Mouse (Mus musculus): ENCODE data around the gene Map3k6.

The Map3k6 gene

DNA sequence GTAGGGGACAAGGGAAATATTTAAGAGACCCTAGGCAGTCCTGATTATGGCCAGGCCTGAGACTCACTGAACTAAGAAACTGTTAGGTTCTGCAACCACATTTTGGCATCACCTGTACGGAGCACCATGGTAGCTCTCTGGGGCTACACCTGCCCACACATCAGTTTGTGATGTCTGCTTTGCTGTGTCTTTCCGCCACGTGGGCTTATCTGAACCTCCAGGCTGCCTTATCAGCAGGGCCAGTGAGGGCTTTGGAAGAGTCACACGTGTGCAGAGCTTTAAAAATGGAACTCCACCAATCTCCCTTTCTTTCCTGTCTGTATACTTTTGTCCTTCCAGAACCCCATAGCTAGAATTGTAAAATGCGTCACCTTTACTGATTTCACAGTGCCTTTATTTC is 45.3 kb downstream of the Map3k6 start:
- DNase-seq (ENCODE audit: low spot score) = no peak

DNA sequence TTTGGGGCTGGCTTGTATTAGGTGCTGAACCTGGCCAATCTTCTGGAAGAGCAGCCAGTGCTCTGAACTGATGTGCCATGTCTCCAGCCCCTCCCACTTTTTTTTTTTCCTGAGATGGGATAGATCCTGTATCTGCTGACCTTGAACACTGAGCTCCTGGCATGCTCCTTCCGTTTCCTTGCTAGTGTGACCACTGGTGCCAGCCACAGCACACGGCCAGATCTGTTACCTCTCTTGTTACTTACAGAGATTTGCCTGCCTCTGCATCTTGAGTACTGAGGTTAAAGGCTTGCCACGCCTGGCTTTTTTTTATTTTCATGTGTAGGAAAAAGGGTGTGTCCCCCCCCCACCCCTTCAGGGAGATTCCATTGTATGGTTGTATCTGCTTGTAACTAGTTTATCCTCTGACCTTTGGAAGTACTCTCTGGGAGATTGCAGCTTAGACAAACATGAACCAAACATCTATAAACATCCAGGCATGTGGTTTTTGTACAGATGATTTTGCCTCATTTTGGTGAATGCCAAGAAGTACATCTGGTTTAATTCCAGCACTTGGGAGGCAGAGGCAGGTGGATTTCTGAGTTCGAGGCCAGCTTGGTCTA is 46.0 kb downstream of the Map3k6 start:
- no peak for DNase-seq (ENCODE audit: low spot score)

- no peak for DNase-seq (ENCODE audit: low spot score)
Observed at GRCm38 (mm10) chr4:133291255-133291654, 50.6 kb downstream of the Map3k6 start.

DNA sequence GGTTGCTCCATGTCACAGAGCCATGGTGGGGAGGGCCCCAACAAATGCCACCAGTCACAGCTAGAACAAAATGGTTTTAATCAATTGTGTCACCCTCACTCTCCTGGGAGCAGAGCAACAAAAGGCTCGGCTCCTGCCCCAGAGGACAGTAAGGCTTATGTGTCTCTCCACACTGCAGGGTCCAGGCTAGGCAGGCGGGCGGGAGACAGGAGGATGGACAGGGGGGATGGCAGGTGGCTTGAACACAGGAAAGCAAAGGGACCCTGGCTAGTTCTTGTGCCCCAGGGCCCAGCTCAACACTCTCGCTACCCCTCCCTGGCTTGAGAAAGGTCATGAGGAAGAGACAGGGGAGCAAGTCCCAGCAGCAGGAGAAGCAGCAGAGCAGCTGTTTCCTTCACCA is 51.8 kb downstream of the Map3k6 start:
- no peak for DNase-seq (ENCODE audit: low spot score)

- DNase-seq (ENCODE audit: low spot score) = no peak
Observed at GRCm38 (mm10) chr4:133292901-133293843, 52.6 kb downstream of the Map3k6 start.

DNA sequence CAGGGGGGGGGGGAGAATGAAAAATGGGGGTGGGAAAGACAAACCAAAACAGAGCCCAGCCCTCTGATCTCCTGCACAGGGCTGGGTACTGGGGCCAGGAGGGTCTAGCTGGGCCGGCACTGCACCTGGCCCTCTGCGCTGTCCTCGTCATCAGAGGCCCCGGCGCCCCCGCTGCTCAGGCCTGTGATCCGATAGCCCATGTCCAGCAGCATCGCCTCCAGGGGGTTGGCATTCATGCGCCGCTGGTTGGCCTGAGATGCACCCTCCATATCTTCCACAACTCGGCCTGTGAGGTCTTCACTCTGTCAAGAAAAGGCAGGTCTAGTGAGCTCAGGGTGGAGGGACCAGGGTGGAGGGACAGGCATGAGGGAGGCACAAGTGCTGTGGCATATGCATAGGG is 53.5 kb downstream of the Map3k6 start:
- DNase-seq (ENCODE audit: low spot score) = no peak

DNA sequence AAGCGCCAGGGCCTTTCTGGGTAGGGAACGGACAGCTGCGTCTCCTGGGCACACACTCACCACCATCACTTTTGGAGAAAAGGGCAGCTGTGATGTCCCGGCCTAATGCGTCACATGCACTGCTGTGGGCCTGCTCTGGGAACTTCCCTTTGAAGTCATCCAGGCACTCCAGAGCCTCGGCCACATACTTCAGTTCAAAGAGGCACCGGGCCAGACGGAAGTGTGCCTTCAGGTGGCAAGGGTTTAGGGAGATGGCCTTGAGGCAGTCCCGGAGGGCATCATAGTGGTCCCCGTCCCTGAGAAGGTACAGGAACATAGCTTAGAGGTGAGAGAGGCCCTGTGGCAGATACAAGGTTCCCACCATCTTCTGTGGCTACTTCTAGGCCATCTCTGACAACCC is 56.7 kb downstream of the Map3k6 start:
- DNase-seq (ENCODE audit: low spot score) = no peak

GRCm38 (mm10) chr4:133297801-133298238 is 57.2 kb downstream of the Map3k6 start:
- peak; percentile 79 for DNase-seq (ENCODE audit: low spot score)

- no peak for DNase-seq (ENCODE audit: low spot score)
Observed at GRCm38 (mm10) chr4:133298516-133299365, 58.1 kb downstream of the Map3k6 start.

- no peak for DNase-seq (ENCODE audit: low spot score)
Observed at GRCm38 (mm10) chr4:133299701-133300100, 59.1 kb downstream of the Map3k6 start.

DNA sequence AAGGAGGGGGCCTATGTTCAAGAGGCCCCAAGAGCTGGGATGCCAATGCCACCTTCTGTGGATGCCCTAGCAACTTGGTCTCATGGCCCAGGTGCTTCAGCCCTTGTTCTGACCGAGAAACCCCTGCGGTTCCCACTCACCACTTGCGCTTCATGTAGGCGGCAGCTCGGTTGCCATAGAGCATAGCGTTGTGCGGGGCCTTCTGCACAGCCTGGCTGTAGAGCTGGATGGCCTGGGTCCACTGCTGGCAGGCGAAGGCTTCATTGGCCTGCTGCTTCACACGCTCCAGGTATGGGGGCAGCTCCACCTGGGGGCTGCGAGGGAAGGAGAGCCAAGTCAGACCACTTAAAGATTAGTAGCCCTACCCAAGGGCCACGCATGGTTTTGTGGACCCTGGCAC is 59.8 kb downstream of the Map3k6 start:
- DNase-seq (ENCODE audit: low spot score) = no peak

GRCm38 (mm10) chr4:133301802-133302201 is 61.2 kb downstream of the Map3k6 start:
- DNase-seq (ENCODE audit: low spot score) = peak; percentile 64
